Mouse (Mus musculus) large intestine, adult 2 months (tissue): ENCODE measurements at regions not wholly inside any gene's neighbourhood (a gene's known extent, or its start where the extent isn't known, plus 50 kb on each side); places are given as distances from the start of the nearest gene placed in this dataset.
A peak's percentile ranks its signal among the peaks of the same experiment; 100 is the strongest.

Experiments used
- DNase-seq: peaks from one replicate; pipeline ENCODE4 v3.0.0-alpha.2; 2012; ENCODE audit warnings: low read depth, low spot score
- WGBS: fragments of 180-500 bp; shearing (Covaris S2); methylation state at CpG from one replicate; pipeline ENCODE4 v1.1.7; 2018; 5-methylcytosine and 5-hydroxymethylcytosine counted together

DNA sequence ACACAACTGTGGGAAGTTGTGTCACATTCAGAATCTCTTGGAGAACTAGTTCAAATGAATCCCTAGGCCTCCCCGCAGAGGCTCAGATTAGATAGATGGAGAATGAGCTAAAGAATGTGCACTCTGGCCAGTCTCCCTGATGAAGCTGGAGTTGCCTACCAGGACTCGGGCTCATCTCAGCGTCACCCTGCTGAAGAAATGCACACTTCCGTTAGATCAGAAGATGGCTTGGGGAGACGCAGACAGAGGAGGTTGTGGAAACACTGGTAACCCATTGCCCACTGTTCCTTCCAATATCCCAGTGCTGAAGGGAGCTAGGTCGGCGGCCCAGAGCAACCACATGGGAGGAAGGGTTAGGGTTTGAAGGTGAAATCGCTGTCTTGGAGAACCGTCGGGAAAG is 77.7 kb upstream of the Armc2 start:
- WGBS, result 97% methylated on average over 10 of the region's 10 CpGs
- no peak for DNase-seq

DNA sequence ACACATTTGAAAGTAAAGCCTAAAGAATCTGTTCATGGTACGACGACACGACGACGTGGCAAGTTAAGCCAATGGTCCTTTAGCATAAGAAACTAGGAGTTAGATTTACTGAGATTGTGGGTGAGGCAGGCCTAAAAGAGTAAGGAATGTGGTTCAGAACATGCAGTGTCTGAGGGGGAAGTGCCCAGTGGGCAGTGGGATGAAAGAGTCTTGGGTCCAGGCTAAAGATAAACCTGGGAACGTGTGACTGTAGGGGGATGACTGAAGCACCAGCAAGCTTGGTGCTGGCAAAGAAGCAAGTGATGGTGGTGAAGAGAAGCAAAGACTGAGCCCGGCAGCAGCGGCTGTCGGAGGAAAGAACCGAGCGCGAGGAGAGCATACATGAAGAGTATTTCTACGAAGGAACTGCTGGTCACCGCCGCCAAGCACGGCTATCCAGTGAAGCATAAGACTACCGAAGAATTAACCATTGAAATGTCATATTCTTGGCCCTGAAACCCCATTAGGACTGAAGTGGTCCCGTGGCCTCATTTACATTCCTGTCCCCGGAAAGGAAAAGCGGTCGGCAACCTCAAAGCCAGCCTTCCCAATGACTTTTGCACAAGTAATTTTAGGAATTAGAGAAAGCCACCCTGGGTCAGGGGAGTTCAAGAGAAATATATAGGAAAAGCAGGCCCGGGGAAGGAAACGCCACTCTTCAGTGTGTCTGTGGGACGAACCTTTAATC is 76.2 kb upstream of the Armc2 start:
- DNase-seq, result no peak
- 93% methylated on average over 24 of the region's 24 CpGs for WGBS

DNA sequence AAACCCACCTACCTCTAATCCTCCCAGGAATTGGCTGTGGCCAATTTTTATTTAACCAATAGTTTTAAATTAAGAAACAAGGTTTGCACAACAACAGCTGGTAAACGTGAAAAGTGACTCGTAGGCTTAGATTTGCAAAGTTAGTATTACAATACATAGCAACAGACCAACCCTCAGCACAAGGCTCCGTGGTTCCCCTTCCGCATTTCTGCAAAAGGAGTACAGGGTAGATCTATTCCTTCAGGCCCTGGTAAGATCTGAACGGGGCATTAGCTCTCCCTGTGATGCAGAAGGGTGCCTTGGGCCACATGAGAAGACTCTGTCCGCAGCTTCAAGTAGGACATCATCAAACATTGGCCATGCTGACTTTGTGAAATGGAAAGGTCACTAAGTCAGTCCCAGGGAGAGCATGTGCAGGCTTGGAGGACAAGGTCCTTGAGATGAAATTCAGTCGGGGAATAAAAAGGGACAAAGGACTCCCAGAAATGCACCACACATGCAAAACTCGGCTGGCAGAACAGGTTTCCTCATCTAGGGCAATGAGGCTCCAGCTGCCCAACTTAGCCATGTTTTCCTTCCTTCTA is 75.0 kb upstream of the Armc2 start:
- DNase-seq, result no peak
- 72% methylated on average over 8 of the region's 8 CpGs for WGBS

DNA sequence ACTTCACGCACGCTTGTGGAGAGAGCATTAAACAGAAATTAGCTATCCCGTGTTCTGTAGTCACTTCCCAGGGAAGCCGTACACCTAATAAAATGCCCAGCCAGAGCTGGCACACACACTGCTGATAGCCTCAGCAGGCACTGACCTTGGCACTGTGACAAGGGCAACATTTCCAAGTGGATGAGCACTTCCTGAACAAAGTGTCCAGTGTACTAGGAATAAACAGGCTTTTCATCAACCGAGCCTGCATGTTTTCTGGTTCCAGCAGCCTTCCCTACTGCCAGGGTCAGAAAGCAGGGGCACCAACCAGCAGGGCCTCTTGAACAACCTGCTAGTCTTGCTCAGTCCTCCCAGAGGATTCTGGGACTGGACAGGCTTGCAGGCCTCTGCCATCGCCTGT is 74.3 kb upstream of the Armc2 start:
- WGBS, result 36% methylated on average over 6 of the region's 6 CpGs
- no peak for DNase-seq

DNA sequence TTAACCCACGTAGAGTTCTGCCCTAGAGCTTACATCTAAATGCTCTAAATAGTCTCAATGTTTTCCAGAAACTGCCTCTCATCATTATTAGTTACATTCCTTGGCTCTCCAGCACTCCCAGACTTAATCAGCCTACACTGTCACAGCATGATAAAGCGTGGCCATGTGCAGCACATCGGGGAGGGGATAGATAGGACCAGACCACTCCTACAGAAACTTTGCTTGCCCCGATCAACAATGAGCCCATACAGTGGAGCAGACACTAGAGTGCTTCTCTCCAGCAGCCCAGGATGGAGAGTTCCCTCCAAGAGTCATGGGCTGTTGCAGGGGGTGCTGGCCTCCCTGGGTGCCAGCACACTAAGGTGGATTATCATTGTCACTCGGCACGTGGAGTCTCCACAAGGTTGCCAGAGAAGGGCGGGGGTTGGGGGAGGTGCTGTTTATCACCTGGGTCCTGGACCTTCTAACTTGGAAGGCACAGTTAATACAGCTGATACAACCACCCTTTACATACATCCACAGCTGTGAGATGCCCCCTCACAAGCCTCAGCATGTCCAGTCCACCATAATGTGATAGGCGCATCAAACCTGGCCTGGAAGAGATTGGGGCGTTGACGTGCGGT is 73.4 kb upstream of the Armc2 start:
- no peak for DNase-seq
- 80% methylated on average over 11 of the region's 11 CpGs for WGBS

GRCm38 (mm10) chr10:42090806-42091205 is 72.6 kb upstream of the Armc2 start:
- 94% methylated on average over 7 of the region's 7 CpGs for WGBS
- no peak for DNase-seq

DNA sequence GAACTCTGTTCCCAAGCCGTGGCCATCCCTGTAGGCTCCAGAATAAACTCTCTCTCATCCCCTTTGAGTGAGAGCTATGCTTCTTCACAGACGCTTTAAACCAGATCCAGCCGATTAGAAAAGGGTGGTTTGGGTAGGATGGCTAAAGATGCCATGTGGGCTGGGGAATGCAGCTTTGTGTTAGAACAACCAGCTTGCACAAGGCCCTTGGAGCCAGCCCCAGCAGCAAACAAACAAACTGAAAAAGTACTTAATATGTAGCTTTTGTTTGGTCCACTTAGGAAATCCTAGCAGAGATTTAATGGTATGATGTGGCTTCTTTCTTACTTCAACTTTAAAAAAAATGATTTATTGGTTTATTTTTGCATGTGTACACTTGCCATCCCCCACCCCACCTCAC is 71.9 kb upstream of the Armc2 start:
- 47% methylated on average over 3 of the region's 3 CpGs for WGBS
- DNase-seq, result no peak

DNA sequence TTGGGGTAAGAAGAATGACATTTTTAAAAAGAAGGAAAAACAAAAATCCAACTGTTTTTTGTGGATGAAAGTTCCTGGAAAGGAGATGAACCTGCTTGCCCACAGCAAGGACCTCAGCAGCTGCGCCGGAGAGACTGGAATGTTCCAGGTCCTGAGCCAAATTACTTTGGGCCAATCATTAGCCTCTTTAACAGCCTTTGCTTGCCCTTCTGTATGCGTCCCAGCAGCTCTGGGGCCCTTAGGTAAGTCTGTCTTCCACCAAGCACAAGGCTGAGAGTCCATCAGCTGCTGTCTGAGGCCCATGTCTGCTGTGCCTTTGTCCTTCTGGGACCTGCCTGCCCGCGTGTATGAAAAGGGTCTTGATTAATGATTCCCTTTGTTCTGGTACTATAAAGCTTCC is 71.4 kb upstream of the Armc2 start:
- WGBS, result 26% methylated on average over 5 of the region's 5 CpGs

GRCm38 (mm10) chr10:42089235-42089625 is 71.0 kb upstream of the Armc2 start:
- WGBS, result 3% methylated on average over 3 of the region's 3 CpGs
- DNase-seq, result peak; percentile 75

More for the DNA sequence above, 71.4 kb upstream of the Armc2 start:
- DNase-seq, result no peak

GRCm38 (mm10) chr10:42088570-42089234 is 70.5 kb upstream of the Armc2 start:
- peak; percentile 46 for DNase-seq
- 31% methylated on average over 14 of the region's 14 CpGs for WGBS

GRCm38 (mm10) chr10:42087906-42088305 is 69.7 kb upstream of the Armc2 start:
- WGBS, result 96% methylated on average over 3 of the region's 3 CpGs
- DNase-seq, result no peak

GRCm38 (mm10) chr10:42086691-42087090 is 68.4 kb upstream of the Armc2 start:
- WGBS, result 93% methylated on average over 10 of the region's 10 CpGs
- DNase-seq, result no peak

GRCm38 (mm10) chr10:42085295-42085694 is 67.1 kb upstream of the Armc2 start:
- 88% methylated on average over 2 of the region's 2 CpGs for WGBS

DNA sequence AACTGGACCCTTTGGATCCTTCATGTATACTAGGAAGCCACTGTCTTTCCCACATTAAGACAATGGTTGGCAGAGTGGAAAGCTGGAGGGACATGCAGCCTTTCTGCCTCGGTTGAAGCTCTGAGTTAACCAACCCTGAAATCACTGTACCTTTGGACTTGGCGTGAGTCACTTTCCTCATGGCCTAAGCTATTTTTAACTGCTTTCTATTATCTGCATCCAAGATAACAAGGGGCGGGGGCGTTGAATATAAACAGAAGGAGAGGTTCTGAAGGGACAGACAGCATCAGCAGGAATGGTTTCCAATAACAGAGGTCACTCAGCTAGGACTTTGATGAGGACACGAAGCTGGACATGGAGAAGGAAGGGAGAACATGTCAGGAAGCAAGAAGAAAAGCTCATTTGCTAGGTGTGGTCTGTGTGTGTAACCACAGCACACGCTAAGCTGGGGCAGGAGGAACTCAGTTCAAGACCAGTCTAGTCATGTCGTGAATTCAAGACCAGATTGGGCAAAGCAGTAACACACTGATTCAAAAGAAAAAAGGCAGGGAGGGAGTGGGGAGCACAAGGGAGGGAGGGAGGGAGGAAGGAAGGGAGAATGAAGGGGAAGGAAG is 64.1 kb upstream of the Armc2 start:
- 21% methylated on average over 7 of the region's 7 CpGs for WGBS
- peak; percentile 85 for DNase-seq

More at GRCm38 (mm10) chr10:42085295-42085694, 67.1 kb upstream of the Armc2 start:
- DNase-seq, result no peak

DNA sequence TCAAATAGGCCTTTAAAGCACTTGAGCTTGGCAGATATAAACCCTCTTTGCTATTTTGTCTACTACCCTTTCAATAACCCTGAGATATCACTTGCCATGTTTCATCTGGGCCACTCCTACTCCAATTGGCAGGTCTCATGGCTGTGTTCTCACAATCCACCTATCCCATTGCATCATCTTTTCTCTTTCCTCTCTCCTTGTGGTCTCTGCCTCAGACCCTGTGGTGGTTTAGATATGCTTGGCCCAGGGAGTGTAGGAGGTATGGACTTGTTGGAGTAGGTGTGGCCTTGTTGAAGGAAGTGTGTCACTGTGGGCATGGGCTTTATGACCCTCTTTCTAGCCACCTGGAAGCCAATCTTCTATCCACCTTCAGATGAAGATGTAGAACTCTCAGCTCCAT is 61.5 kb upstream of the Armc2 start:
- no peak for DNase-seq

GRCm38 (mm10) chr10:42076711-42077110 is 58.5 kb upstream of the Armc2 start:
- WGBS, result 86% methylated on average over 4 of the region's 4 CpGs
- DNase-seq, result no peak

DNA sequence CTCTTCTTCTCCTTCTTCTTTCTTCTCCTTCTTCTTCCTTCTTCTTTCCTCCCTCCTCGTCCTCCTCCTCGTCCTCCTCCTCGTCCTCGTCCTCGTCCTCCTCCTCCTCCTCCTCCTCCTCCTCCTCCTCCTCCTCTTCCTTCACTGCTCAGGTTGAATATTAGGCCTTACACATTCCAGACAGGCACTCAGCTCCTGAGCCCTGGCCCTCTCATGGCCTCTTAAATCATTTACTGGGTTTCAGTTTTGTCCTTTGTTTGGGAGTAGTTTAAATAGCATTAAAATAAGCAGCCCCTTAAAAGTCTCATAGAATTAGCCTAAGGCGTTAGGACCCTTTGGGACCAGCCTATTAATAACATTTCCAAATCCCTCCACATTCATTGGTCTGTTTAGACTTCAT is 57.3 kb upstream of the Armc2 start:
- no peak for DNase-seq
- WGBS, result 77% methylated on average over 6 of the region's 6 CpGs

DNA sequence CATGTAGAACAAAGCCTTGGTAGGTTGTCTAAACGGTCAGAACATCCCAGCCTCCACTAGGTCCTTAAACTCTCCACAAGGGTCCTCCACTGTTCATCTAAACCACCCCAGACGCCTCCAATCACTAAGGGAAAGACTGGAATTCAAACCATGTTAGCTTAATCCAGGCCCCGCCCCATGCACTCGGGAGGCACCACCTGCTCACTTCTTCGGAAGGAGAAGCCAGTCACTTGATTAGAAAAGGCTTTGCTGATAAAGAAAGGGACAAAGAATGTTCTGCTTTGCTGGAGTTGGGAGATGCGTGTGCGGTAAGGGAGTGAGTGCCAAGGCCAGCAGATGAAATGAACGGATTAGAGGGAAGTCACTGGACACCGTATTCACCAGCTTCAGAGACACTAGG is 54.5 kb upstream of the Armc2 start:
- 21% methylated on average over 9 of the region's 9 CpGs for WGBS
- DNase-seq, result no peak

GRCm38 (mm10) chr10:42072131-42072530 is 53.9 kb upstream of the Armc2 start:
- DNase-seq, result no peak
- WGBS, result 53% methylated on average over 3 of the region's 3 CpGs

GRCm38 (mm10) chr10:42071404-42072024 is 53.3 kb upstream of the Armc2 start:
- WGBS, result 71% methylated on average over 8 of the region's 8 CpGs

More at GRCm38 (mm10) chr10:42071404-42072024, 53.3 kb upstream of the Armc2 start:
- no peak for DNase-seq
